Mouse (Mus musculus) spleen, adult 2 months (tissue): ENCODE measurements around the gene Tsfm. TPM values are rescaled to one million over a fixed set of nuclear protein-coding genes. Genes with fewer than 3 reads are reported as not detected.

Experiments used
- DNase-seq, 2 experiments: peaks; one replicate each; pipeline versions ENCODE4 v3.0.0 to v3.0.0-alpha.2; 2012 to 2021; ENCODE audit warnings: low spot score in 2 of 2, low read depth in 1 of 2
- H3K27ac ChIP-seq: fragments of 200-500 bp; 2 replicates; pipeline ENCODE4 v1.5.1; 2012; ENCODE audit warnings: low read length, inconsistent platforms; ENCODE audit not compliant: insufficient read depth
- H3K27me3 ChIP-seq: fragments of 200-500 bp; 2 replicates; pipeline ENCODE4 v1.6.1; 2012; ENCODE audit warnings: mild to moderate bottlenecking, moderate library complexity, low read length, inconsistent platforms; ENCODE audit not compliant: control insufficient read depth, insufficient read depth
- H3K36me3 ChIP-seq: fragments of 200-500 bp; 2 replicates; pipeline ENCODE4 v1.6.1; 2012; ENCODE audit warnings: mild to moderate bottlenecking, low read length, inconsistent platforms; ENCODE audit not compliant: control insufficient read depth, insufficient read depth
- H3K4me1 ChIP-seq: fragments of 200-500 bp; 2 replicates; pipeline ENCODE4 v1.6.1; 2011; ENCODE audit warnings: inconsistent platforms; ENCODE audit not compliant: control insufficient read depth, insufficient read depth, insufficient read length
- H3K4me3 ChIP-seq: fragments of 200-500 bp; 2 replicates; pipeline ENCODE4 v1.5.1; 2011; ENCODE audit warnings: mild to moderate bottlenecking, inconsistent platforms; ENCODE audit not compliant: insufficient read depth, insufficient read length; ENCODE audit errors: extremely low read depth
- CTCF ChIP-seq: fragments of 200-500 bp; IDR thresholded peaks from 2 replicates; pipeline ENCODE4 v1.5.1; 2011; ENCODE audit warnings: mild to moderate bottlenecking, inconsistent platforms; ENCODE audit not compliant: insufficient read depth, insufficient read length, insufficient replicate concordance; ENCODE audit errors: extremely low read depth
- POLR2A ChIP-seq: fragments of 200-500 bp; IDR thresholded peaks from 2 replicates; pipeline ENCODE4 v1.6.1; 2011; ENCODE audit warnings: low read depth, low read length, inconsistent platforms
- WGBS: fragments of 180-500 bp; shearing (Covaris S2); methylation state at CpG from one replicate; pipeline ENCODE4 v1.1.7; 2018; 5-methylcytosine and 5-hydroxymethylcytosine counted together
- polyA plus RNA-seq: library from polyadenylated mRNA; depleted of rRNA; stranded (reverse); fragments of >200 nt; gene quantifications from 2 replicates; pipeline ENCODE4 v1.2.3, GENCODE M21; 2012

Gene Tsfm
- polyA plus RNA-seq, 1 experiment = 17.1 TPM

DNA sequence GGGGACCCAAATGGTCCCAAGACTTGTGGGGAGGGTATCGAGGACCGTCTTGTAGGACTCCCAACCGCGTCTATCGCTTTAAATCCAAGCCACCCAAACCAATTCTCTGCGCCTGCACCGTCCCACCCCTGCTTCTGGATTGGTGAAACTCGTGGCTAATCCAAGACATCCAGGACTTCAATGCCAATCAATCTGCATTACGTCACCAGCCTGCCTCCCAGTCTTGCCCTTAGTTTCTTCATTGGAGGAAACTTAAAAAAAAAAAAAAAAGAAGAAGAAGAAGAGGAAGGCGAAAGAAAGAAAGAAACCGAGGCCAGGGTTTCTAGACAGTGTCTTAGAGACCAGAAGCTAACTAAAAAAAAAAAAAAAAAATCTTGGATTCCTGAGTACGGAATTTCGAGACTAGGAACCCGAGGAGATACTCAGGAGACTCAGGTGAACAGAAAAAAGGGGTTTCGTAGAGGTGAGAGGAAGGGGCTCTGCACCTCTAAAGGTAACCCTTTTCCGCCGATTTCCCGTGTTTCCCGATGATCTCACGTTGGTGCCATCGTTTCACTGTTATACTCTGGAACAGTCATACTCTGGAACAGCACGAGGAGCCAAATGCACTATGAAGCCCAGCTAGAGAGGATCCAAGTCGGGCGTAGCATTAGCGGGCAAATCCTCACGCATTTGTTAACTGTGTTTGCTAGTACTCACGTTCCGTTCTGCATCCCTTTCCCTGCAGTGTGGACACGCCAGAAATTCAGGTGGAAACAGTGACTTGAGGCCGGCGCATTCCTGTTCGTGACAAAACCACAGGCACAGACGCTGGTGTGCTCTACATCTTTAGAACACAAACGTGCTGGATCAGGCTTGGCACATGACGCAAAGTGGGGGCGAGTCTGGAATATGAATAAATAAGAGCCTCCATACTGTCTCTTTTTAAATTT lies 39.8 kb upstream of the Tsfm start, which contains the start of gene Tspan31:
Gene Tspan31, minus strand, starts transcription at position 75 of the 932 bp plus-strand sequence.
- peak; percentile 59 to 62 for DNase-seq
- peaks cover 4% of the 10 kb centered on the region; the same call in 1 of the 2 replicates for H3K4me1 ChIP-seq
- TF ChIP-seq CTCF (no peak), POLR2A (no peak)
- peak within 1 kb of the TSS; percentile 63 for H3K4me3 ChIP-seq
- 1% methylated on average over 36 of the region's 36 CpGs for WGBS
- H3K27ac ChIP-seq = no peak within 1 kb of the TSS; the same call in 1 of the 2 replicates
- peaks cover 8% of the 10 kb centered on the region for H3K36me3 ChIP-seq
- H3K27me3 ChIP-seq = no peaks in the 10 kb centered on the region

DNA sequence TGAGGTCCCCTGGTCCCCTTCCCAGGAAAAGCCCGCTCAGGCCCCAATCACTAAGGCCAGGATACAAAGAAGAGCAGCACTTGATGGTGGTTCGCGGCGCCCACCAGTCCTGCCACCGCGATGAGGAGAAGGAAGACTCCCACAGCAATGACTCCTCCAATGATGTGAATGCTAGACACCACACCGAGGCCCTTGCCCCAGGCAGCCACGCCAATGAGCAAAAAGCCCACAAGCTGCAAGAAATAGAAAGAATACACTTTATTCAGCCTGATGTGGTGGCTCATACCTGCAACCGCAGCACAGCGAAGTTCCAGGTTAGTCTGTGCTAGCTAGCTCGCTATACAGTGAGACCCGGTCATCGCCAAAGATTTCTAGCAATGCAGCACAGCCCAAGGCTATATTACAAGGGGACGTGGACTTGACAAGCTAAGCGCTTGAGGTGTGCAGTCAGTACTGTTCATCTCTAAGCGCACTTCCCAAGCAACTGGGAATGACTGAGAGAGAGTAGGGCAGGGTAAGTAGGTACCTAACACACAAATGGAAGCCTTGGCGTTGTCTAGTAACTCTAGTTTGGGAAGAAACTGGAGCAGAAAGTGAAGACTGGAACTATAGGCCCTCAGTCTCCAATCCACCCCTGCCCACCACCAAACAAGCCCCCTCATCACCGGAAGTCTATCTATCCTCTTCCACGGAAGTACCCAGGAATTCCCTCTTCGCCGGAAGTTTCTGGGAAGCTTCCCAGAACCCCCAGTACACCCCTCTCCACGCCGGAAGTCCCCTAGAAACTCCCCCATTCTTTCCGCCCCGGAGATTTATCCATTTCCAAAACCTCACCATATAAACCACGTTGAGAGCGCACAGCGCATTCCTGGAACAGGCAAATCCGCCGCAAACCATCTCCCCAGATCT lies 38.9 kb upstream of the Tsfm start:
- H3K4me1 ChIP-seq = peaks cover 4% of the 10 kb centered on the region; the same call in 1 of the 2 replicates
- 12% methylated on average over 30 of the region's 30 CpGs for WGBS
- no peaks in the 10 kb centered on the region for H3K27me3 ChIP-seq
- H3K36me3 ChIP-seq = peaks cover 8% of the 10 kb centered on the region
- TF ChIP-seq POLR2A (no peak), CTCF (no peak)
- DNase-seq = no peak
- no peak overlapping the region; the same call in 1 of the 2 replicates for H3K27ac ChIP-seq
- H3K4me3 ChIP-seq = peak overlapping the region; percentile 60

- Histone ChIP-seq H3K4me1 (peaks cover 8% of the 10 kb centered on the region; the same call in 1 of the 2 replicates), H3K27me3 (no peaks in the 10 kb centered on the region), H3K27ac (no peak overlapping the region), H3K4me3 (no peak overlapping the region), H3K36me3 (peaks cover 8% of the 10 kb centered on the region)
- 62% methylated on average over 9 of the region's 9 CpGs for WGBS
- no peak for DNase-seq
- TF ChIP-seq CTCF (no peak), POLR2A (no peak)
Observed at GRCm38 (mm10) chr10:127068360-127069038, 37.9 kb upstream of the Tsfm start.

GRCm38 (mm10) chr10:127066519-127067018 lies 35.9 kb upstream of the Tsfm start:
- WGBS = 95% methylated on average over 14 of the region's 14 CpGs
- peaks cover 8% of the 10 kb centered on the region; the same call in 1 of the 2 replicates for H3K4me1 ChIP-seq

GRCm38 (mm10) chr10:127065981-127066380 lies 35.3 kb upstream of the Tsfm start:
- Histone ChIP-seq H3K36me3 (peaks cover 8% of the 10 kb centered on the region), H3K27me3 (no peaks in the 10 kb centered on the region), H3K4me3 (no peak overlapping the region), H3K27ac (no peak overlapping the region), H3K4me1 (peaks cover 8% of the 10 kb centered on the region; the same call in 1 of the 2 replicates)
- WGBS = 85% methylated on average over 9 of the region's 9 CpGs
- DNase-seq = no peak
- TF ChIP-seq POLR2A (no peak), CTCF (no peak)

More at GRCm38 (mm10) chr10:127066519-127067018, 35.9 kb upstream of the Tsfm start:
- no peaks in the 10 kb centered on the region for H3K27me3 ChIP-seq
- no peak overlapping the region for H3K4me3 ChIP-seq
- peaks cover 8% of the 10 kb centered on the region for H3K36me3 ChIP-seq
- TF ChIP-seq POLR2A (no peak), CTCF (no peak)
- no peak for DNase-seq
- no peak overlapping the region for H3K27ac ChIP-seq
